In the genomic region with DNA sequence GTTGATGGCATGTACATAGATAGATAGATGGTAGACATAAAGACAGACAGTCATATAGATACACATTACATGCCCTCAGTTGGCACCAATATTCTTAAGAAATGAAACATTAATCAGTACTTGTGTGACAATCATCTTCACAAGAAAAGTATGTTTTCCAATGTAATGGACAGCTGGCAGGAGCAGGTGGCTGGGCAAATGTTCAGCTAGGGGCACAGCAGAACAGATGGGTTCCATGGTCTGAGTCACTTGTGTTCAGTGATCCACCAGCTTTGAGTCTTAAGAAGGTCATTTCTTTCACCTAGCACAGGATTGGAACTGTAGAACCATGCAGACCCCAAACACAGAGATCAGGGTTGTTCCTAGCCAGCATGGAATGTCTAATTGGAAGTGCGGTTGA, we compare ENCODE assay signal across 29 mouse cellular contexts.
DNase-seq lines count a peak whose midpoint lies in the region; ATAC-seq lines count a peak whose summit lies in the region.
"Had no signal": no experiment of that assay in that cellular context is flagged by ENCODE, and none has a peak within 500 bp of the region (broad histone marks: within the 10 kb centered on the region; RNA-seq: fewer than 3 reads in every experiment).

No protein-coding gene starts in this region.

- no peaks in the 10 kb centered on the region for H3K36me3 ChIP-seq in kidney, embryonic 15.5 days
- H3K36me3 ChIP-seq: G1E; heart, embryonic 12.5 days; limb, embryonic 13.5 days; liver, embryonic 12.5 days; neural tube, embryonic 12.5 days had no signal

- whole genome bisulfite sequencing in kidney, embryonic 15.5 days = 88% methylated on average over 1 of the region's 1 CpGs

- no peak overlapping the region for H3K27ac ChIP-seq in kidney, embryonic 15.5 days
- H3K27ac ChIP-seq: forebrain, embryonic 13.5 days; kidney, postnatal 0 days; limb, embryonic 13.5 days; liver, embryonic 12.5 days; neural tube, embryonic 12.5 days had no signal

- H3K27me3 ChIP-seq in kidney, embryonic 15.5 days = no peaks in the 10 kb centered on the region
- H3K27me3 ChIP-seq: CH12.LX; forebrain, embryonic 13.5 days; heart, embryonic 12.5 days; limb, embryonic 13.5 days; liver, embryonic 12.5 days; neural tube, embryonic 12.5 days; Patski had no signal

- no peak overlapping the region for H3K9ac ChIP-seq in kidney, embryonic 15.5 days
- H3K9ac ChIP-seq: forebrain, embryonic 13.5 days; heart, embryonic 12.5 days; limb, embryonic 13.5 days; liver, embryonic 12.5 days; neural tube, embryonic 12.5 days had no signal

- no peaks in the 10 kb centered on the region for H3K9me3 ChIP-seq in kidney, embryonic 15.5 days (replicated peaks)
- H3K9me3 ChIP-seq: forebrain, embryonic 13.5 days; liver, embryonic 12.5 days; neural tube, embryonic 12.5 days had no signal

- H3K4me3 ChIP-seq in kidney, embryonic 15.5 days (replicated peaks) = no peak overlapping the region
- H3K4me3 ChIP-seq: forebrain, embryonic 13.5 days; heart, embryonic 12.5 days; limb, embryonic 13.5 days; liver, embryonic 12.5 days; neural tube, embryonic 12.5 days had no signal

- H3K4me2 ChIP-seq in kidney, embryonic 15.5 days = no peak overlapping the region
- H3K4me2 ChIP-seq: forebrain, embryonic 13.5 days; heart, embryonic 12.5 days; limb, embryonic 13.5 days; liver, embryonic 12.5 days; neural tube, embryonic 12.5 days had no signal

- peak; percentile 16 to 47 for DNase-seq in layer of hippocampus, adult 18-20 months (ENCODE audit: low spot score in 2 of 2)
- DNase-seq in layer of hippocampus, adult 9-10 months (ENCODE audit: low spot score) = no peak
- peak; percentile 23 to 27 for DNase-seq in cerebellum, adult 18-20 months
- DNase-seq in cerebellum, postnatal 10 days = peak; percentile 88 to 89
- peak; percentile 14 to 17 for DNase-seq in layer of hippocampus, postnatal 10 days (ENCODE audit: low spot score in 2 of 2)
- no peak for DNase-seq in kidney, adult 11 months
- DNase-seq: adrenal gland, adult 2 months; B cell, adult 2 months; gastrocnemius, postnatal 10 days; heart, adult 18-20 months; heart, postnatal 10 days; lung, adult 2 months; lung, postnatal 14 days; midbrain, embryonic 14.5 days; right cerebral cortex, postnatal 14 days; spleen, adult 18-20 months; thymus, postnatal 14 days had no signal

- no peaks in the 10 kb centered on the region for H3K4me1 ChIP-seq in kidney, embryonic 15.5 days
- H3K4me1 ChIP-seq: forebrain, embryonic 13.5 days; heart, embryonic 12.5 days; limb, embryonic 13.5 days; liver, embryonic 12.5 days; neural tube, embryonic 12.5 days had no signal

- ATAC-seq in megakaryocyte, adult 5-6 weeks (ENCODE audit: poor library complexity, severe bottlenecking) = no peak
- no peak for ATAC-seq in kidney, embryonic 15.5 days (replicated peaks; ENCODE audit: low FRiP score)
- ATAC-seq: forebrain, embryonic 13.5 days; intestine, postnatal 0 days; liver, embryonic 12.5 days; Patski had no signal

Comparison
In these comparisons a context has a peak if more than half of its experiments do, and no peak if none do; other contexts are left out.
1. DNase-seq: peak in layer of hippocampus, adult 18-20 months (2 of 2), cerebellum, adult 18-20 months (2 of 2), cerebellum, postnatal 10 days (2 of 2) and layer of hippocampus, postnatal 10 days (2 of 2); none in layer of hippocampus, adult 9-10 months (single experiment) and kidney, adult 11 months (single experiment).